Mouse (Mus musculus): ENCODE results near the gene Lactb.

DNA sequence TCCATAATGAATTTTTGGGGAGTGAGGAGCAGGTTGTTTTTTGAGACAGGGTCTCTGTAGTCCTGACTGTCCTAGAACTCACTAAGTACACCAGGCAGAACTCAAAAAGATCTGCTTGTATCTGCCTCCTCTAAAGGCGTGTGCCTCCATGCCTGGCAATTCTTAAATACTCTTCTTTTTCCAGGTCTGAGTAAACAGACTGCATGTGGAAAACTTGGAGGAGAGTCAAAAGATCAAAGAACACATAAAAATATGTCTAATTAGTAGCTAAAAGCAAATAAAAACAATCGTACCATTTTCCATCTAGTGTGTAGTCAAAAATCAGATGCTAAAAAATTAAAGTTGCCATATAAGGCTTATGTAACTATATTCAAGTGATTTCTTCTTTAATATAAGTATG lies 22.4 kb downstream of the Lactb start:
- TF ChIP-seq CTCF (IDR thresholded peaks at IDR 0.05; ENCODE audit: borderline replicate concordance, insufficient read depth, low read length) (no peak), POLR2A (IDR thresholded peaks at IDR 0.05; ENCODE audit: low read depth, low read length) (no peak)
